Mouse (Mus musculus): ENCODE data around the gene Adprhl1.

- no peak for TF ChIP-seq CTCF (IDR thresholded peaks at IDR 0.05; ENCODE audit: extremely low read depth, insufficient read length, insufficient replicate concordance, low read depth, low read length)
- no peak for TF ChIP-seq POLR2A (IDR thresholded peaks at IDR 0.05; ENCODE audit: low read depth, low read length)
Measured at GRCm38 (mm10) chr8:13230471-13230870, 23.5 kb downstream of the Adprhl1 start.
